Mouse (Mus musculus) megakaryocyte-erythroid progenitor cell, adult 5-6 weeks (primary cell): ENCODE data around the gene Chadl. TPM values are rescaled to one million over a fixed set of nuclear protein-coding genes. Genes with fewer than 3 reads are reported as not detected.

ENCODE experiments used
- total RNA-seq, 2 experiments: library from RNA; stranded (forward) in 1 of 2; stranded (reverse) in 1 of 2; fragments of 200-1000, 215-1000 nt in 1 of 2; fragments of >200 nt in 1 of 2; fragmentation: Nextera tagmentation in 1 of 2; gene quantifications; 2 replicates each; pipeline ENCODE4 v1.2.3; 2014 to 2017

The Chadl gene
- total RNA-seq, 2 experiments from 2014 or later: 0.09 TPM; not detected in 1

Other genes starting within 250 kb of the Chadl start
- 220 and 236 TPM in 2 replicates for gene Rbx1, start 231.0 kb downstream of the Chadl start, total RNA-seq (2014; fragmentation: Nextera tagmentation)
- 168 and 201 TPM in 2 replicates for gene Rbx1, start 231.0 kb downstream of the Chadl start, total RNA-seq (2017)
- gene Ep300, start 111.9 kb downstream of the Chadl start, total RNA-seq (2014; fragmentation: Nextera tagmentation): 75.2 and 116 TPM in 2 replicates
- 32.2 and 34.5 TPM in 2 replicates for gene Ep300, start 111.9 kb downstream of the Chadl start, total RNA-seq (2017)
- 38.3 and 41.4 TPM in 2 replicates for gene L3mbtl2, start 33.4 kb downstream of the Chadl start, total RNA-seq (2014; fragmentation: Nextera tagmentation)
- 31.5 and 42.9 TPM in 2 replicates for gene L3mbtl2, start 33.4 kb downstream of the Chadl start, total RNA-seq (2017)
- 34.9 and 35.7 TPM in 2 replicates for gene Zc3h7b, start 47.8 kb upstream of the Chadl start, total RNA-seq (2014; fragmentation: Nextera tagmentation)
- gene Zc3h7b, start 47.8 kb upstream of the Chadl start, total RNA-seq (2017): 19.2 and 22.4 TPM in 2 replicates
- 84.8 and 93.4 TPM in 2 replicates for gene Rangap1, start 48.2 kb upstream of the Chadl start, total RNA-seq (2014; fragmentation: Nextera tagmentation)
- gene Rangap1, start 48.2 kb upstream of the Chadl start, total RNA-seq (2017): 111 and 144 TPM in 2 replicates
- 10.9 and 13.2 TPM in 2 replicates for gene Tef, start 105.1 kb upstream of the Chadl start, total RNA-seq (2014; fragmentation: Nextera tagmentation)
- gene Tef, start 105.1 kb upstream of the Chadl start, total RNA-seq (2017): 12.7 and 14.4 TPM in 2 replicates
- 22.4 and 32.1 TPM in 2 replicates for gene Tob2, start 161.5 kb upstream of the Chadl start, total RNA-seq (2014; fragmentation: Nextera tagmentation)
- gene Tob2, start 161.5 kb upstream of the Chadl start, total RNA-seq (2017): 11.7 and 20.4 TPM in 2 replicates
- gene Phf5a, start 174.6 kb upstream of the Chadl start, total RNA-seq (2014; fragmentation: Nextera tagmentation): 203 and 208 TPM in 2 replicates
- 131 and 142 TPM in 2 replicates for gene Phf5a, start 174.6 kb upstream of the Chadl start, total RNA-seq (2017)
- gene Aco2, start 175.0 kb upstream of the Chadl start, total RNA-seq (2014; fragmentation: Nextera tagmentation): 162 and 178 TPM in 2 replicates
- 171 and 185 TPM in 2 replicates for gene Aco2, start 175.0 kb upstream of the Chadl start, total RNA-seq (2017)
- 46.2 and 57.3 TPM in 2 replicates for gene Polr3h, start 229.0 kb upstream of the Chadl start, total RNA-seq (2014; fragmentation: Nextera tagmentation)
- 47.7 and 59.5 TPM in 2 replicates for gene Polr3h, start 229.0 kb upstream of the Chadl start, total RNA-seq (2017)
- not detected in 2 replicates for gene Csdc2, start 239.5 kb upstream of the Chadl start, total RNA-seq (2014; fragmentation: Nextera tagmentation)
- not detected in 2 replicates for gene Csdc2, start 239.5 kb upstream of the Chadl start, total RNA-seq (2017)